Mouse (Mus musculus) heart, embryonic 10.5 days (tissue): ENCODE measurements at regions not wholly inside any gene's neighbourhood (a gene's known extent, or its start where the extent isn't known, plus 50 kb on each side); places are given as distances from the start of the nearest gene placed in this dataset.
A peak's percentile ranks its signal among the peaks of the same experiment; 100 is the strongest.
"Not testable (repeated sequence)": the region's sequence is repeated elsewhere in the genome, so short reads cannot be mapped to it uniquely, and the experiment has no call there.

Source experiments
- DNase-seq: peaks from one replicate; pipeline ENCODE4 v3.0.0-alpha.2; 2017; ENCODE audit warnings: low spot score
- H3K27ac ChIP-seq: fragments of 300-500 bp; sonication (generic); 2 replicates; pipeline ENCODE4 v1.5.1; 2016; ENCODE audit warnings: mild to moderate bottlenecking
- H3K27me3 ChIP-seq: fragments of 300-500 bp; sonication (generic); 2 replicates; pipeline ENCODE4 v1.6.1; 2016; ENCODE audit warnings: mild to moderate bottlenecking; ENCODE audit not compliant: poor library complexity, insufficient read depth, severe bottlenecking
- H3K36me3 ChIP-seq: fragments of 300-500 bp; sonication (generic); 2 replicates; pipeline ENCODE4 v1.6.1; 2016; ENCODE audit warnings: mild to moderate bottlenecking, moderate library complexity
- H3K4me1 ChIP-seq: fragments of 300-500 bp; sonication (generic); 2 replicates; pipeline ENCODE4 v1.6.1; 2016; ENCODE audit warnings: mild to moderate bottlenecking
- H3K4me3 ChIP-seq: fragments of 300-500 bp; sonication (generic); 2 replicates; pipeline ENCODE4 v1.5.1; 2016; ENCODE audit warnings: mild to moderate bottlenecking, moderate library complexity
- H3K9me3 ChIP-seq: fragments of 300-500 bp; sonication (generic); 2 replicates; pipeline ENCODE4 v1.6.1; 2016; ENCODE audit warnings: mild to moderate bottlenecking, moderate library complexity
- WGBS: fragments of 180-500 bp; shearing (Covaris S2); methylation state at CpG from one replicate; pipeline ENCODE4 v1.1.7; 2016; 5-methylcytosine and 5-hydroxymethylcytosine counted together

- Histone ChIP-seq H3K4me3 (peak overlapping the region; percentile 27; the same call in 1 of the 2 replicates), H3K27me3 (no peaks in the 10 kb centered on the region), H3K36me3 (peaks cover 52% of the 10 kb centered on the region), H3K27ac (peak overlapping the region; percentile 62; the same call in 1 of the 2 replicates), H3K4me1 (no peaks in the 10 kb centered on the region), H3K9me3 (no peaks in the 10 kb centered on the region)
- no peak for DNase-seq
- 57% methylated on average over 6 of the region's 6 CpGs for WGBS
Observed at GRCm38 (mm10) chrX:50597105-50597504, 168.8 kb upstream of the Olfr1324 start.

- H3K9me3 ChIP-seq, DNase-seq, H3K4me1 ChIP-seq, H3K27ac ChIP-seq, H3K27me3 ChIP-seq, H3K4me3 ChIP-seq: not testable (repeated sequence)
- peaks cover 58% of the 10 kb centered on the region for H3K36me3 ChIP-seq
- WGBS, result 77% methylated on average over 4 of the region's 4 CpGs
Observed at GRCm38 (mm10) chrX:50594976-50595375, 166.7 kb upstream of the Olfr1324 start.

GRCm38 (mm10) chrX:50591477-50591876, 163.2 kb upstream of the Olfr1324 start:
- no peak overlapping the region for H3K4me3 ChIP-seq
- H3K36me3 ChIP-seq, result peaks cover 43% of the 10 kb centered on the region
- H3K9me3 ChIP-seq, result no peaks in the 10 kb centered on the region
- no peak for DNase-seq
- no peaks in the 10 kb centered on the region for H3K27me3 ChIP-seq
- no peaks in the 10 kb centered on the region for H3K4me1 ChIP-seq
- no peak overlapping the region for H3K27ac ChIP-seq
- WGBS, result 55% methylated on average over 4 of the region's 4 CpGs

GRCm38 (mm10) chrX:50590673-50591341, 162.5 kb upstream of the Olfr1324 start:
- Histone ChIP-seq H3K4me3 (peak overlapping the region; percentile 18; the same call in 1 of the 2 replicates), H3K4me1 (no peaks in the 10 kb centered on the region), H3K9me3 (no peaks in the 10 kb centered on the region), H3K27me3 (no peaks in the 10 kb centered on the region), H3K27ac (no peak overlapping the region), H3K36me3 (peaks cover 43% of the 10 kb centered on the region)
- DNase-seq, result no peak
- 55% methylated on average over 8 of the region's 8 CpGs for WGBS

DNA sequence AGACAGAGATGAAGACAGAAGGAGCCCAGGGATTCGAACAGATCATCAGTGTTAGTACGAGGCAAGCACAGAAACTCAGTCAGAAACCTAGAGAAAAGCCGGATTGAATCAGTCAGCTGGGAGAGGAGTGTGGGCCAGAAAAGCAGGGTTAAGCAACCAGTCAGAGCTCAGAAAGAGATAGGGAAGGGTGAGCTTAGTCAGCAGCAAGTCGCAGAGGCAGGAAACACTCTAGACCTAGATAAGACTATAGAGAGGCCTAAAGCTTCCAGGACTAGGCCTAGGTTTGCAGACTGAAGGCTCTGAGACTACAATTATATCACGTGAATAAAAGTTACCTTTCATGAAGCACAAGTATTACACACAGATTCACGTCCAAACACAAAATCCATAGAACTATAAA, 160.6 kb upstream of the Olfr1324 start:
- DNase-seq, result no peak
- H3K27ac ChIP-seq, result no peak overlapping the region
- H3K4me1 ChIP-seq, result no peaks in the 10 kb centered on the region
- no peak overlapping the region for H3K4me3 ChIP-seq
- 79% methylated on average over 6 of the region's 6 CpGs for WGBS
- H3K36me3 ChIP-seq, result peaks cover 45% of the 10 kb centered on the region
- no peaks in the 10 kb centered on the region for H3K27me3 ChIP-seq
- no peaks in the 10 kb centered on the region for H3K9me3 ChIP-seq

GRCm38 (mm10) chrX:50583741-50584580, 155.7 kb upstream of the Olfr1324 start:
- Histone ChIP-seq H3K27ac (no peak overlapping the region), H3K4me1 (no peaks in the 10 kb centered on the region), H3K36me3 (peaks cover 30% of the 10 kb centered on the region), H3K9me3 (no peaks in the 10 kb centered on the region), H3K4me3 (no peak overlapping the region), H3K27me3 (no peaks in the 10 kb centered on the region)
- no peak for DNase-seq
- WGBS, result 68% methylated on average over 12 of the region's 12 CpGs

DNA sequence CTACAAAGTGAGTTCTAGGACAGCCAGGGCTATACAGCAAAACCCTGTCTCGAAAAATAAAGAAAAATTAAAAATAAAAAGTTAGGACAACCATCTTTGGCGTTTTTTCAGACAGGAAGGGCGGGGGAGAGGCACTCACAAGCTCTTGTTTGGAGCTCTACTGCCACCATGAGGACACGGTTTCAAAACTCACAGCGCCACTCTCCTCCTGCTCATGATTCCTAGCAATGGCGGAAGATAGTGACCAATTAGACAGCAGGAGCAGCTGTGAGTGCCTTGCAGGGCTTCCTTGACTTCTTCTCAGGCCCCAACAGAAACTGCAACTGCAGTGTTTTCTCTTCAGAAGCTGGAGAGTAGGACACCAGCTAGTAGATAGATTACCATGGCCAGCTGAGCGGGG, 151.9 kb upstream of the Olfr1324 start:
- Histone ChIP-seq H3K4me1 (no peaks in the 10 kb centered on the region), H3K4me3 (peak overlapping the region; percentile 15; the same call in 1 of the 2 replicates), H3K9me3 (no peaks in the 10 kb centered on the region), H3K27ac (peak overlapping the region; percentile 29; the same call in 1 of the 2 replicates), H3K27me3 (no peaks in the 10 kb centered on the region), H3K36me3 (peaks cover 37% of the 10 kb centered on the region)
- WGBS, result 49% methylated on average over 7 of the region's 7 CpGs
- DNase-seq, result no peak

DNA sequence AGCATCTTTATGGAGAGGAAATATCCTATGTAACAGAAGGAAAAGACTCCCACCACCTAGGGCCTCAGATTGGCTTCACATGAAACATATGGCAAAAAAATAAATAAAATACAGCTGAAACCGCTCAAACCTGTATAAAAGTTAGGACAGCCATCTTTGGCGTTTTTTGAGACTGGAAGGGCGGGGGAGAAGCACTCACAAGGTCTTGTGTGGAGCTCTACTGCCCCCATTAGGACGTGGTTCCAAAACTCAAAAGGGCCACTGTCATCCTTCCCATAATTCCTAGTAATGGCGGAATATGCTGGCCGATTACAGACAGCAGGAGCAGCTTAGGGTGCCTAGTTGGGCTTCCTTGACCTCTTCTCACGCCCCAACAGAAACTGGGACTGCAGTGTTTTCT, 148.5 kb upstream of the Olfr1324 start:
- DNase-seq, result no peak
- Histone ChIP-seq H3K27me3 (no peaks in the 10 kb centered on the region), H3K4me1 (no peaks in the 10 kb centered on the region), H3K36me3 (peaks cover 29% of the 10 kb centered on the region), H3K9me3 (no peaks in the 10 kb centered on the region), H3K4me3 (peak overlapping the region; percentile 27; the same call in 1 of the 2 replicates), H3K27ac (no peak overlapping the region)
- 66% methylated on average over 7 of the region's 7 CpGs for WGBS

- H3K4me1 ChIP-seq, H3K27ac ChIP-seq, H3K9me3 ChIP-seq, H3K27me3 ChIP-seq, DNase-seq: not testable (repeated sequence)
- 59% methylated on average over 14 of the region's 14 CpGs for WGBS
- Histone ChIP-seq H3K36me3 (peaks cover 31% of the 10 kb centered on the region), H3K4me3 (peak overlapping the region; percentile 19; the same call in 1 of the 2 replicates)
Observed at GRCm38 (mm10) chrX:50572191-50573095, 144.1 kb upstream of the Olfr1324 start.

DNA sequence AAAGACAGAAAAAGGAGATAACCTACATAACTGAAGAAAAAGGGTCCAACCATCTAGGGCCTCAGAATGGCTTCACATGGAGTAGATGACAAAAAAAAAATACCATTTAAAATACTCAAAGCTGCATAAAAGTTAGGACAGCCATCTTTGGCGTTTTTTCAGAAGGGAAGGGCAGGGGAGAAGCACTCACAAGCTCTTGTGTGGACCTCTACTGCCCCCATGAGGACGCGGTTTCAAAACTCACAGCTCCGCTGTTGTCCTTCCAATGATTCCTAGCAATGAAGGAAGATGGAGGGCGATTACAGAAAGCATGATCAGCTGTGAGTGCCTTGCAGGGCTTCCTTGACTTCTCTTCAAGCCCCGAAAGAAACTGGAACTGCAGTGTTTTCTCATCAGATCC, 140.8 kb upstream of the Olfr1324 start:
- Histone ChIP-seq H3K4me1 (no peaks in the 10 kb centered on the region), H3K36me3 (peaks cover 41% of the 10 kb centered on the region), H3K4me3 (no peak overlapping the region), H3K27ac (no peak overlapping the region), H3K9me3 (no peaks in the 10 kb centered on the region), H3K27me3 (no peaks in the 10 kb centered on the region)
- no peak for DNase-seq
- WGBS, result 58% methylated on average over 6 of the region's 6 CpGs

- Histone ChIP-seq H3K4me1 (no peaks in the 10 kb centered on the region), H3K36me3 (peaks cover 44% of the 10 kb centered on the region), H3K9me3 (no peaks in the 10 kb centered on the region), H3K4me3 (no peak overlapping the region), H3K27ac (no peak overlapping the region), H3K27me3 (no peaks in the 10 kb centered on the region)
- no peak for DNase-seq
- 48% methylated on average over 5 of the region's 5 CpGs for WGBS
Observed at GRCm38 (mm10) chrX:50566345-50566744, 138.0 kb upstream of the Olfr1324 start.

- not testable (repeated sequence) for H3K4me3 ChIP-seq, DNase-seq, H3K27me3 ChIP-seq, H3K4me1 ChIP-seq, H3K27ac ChIP-seq, H3K9me3 ChIP-seq
- H3K36me3 ChIP-seq, result peaks cover 41% of the 10 kb centered on the region
- WGBS, result 94% methylated on average over 5 of the region's 5 CpGs
Observed at GRCm38 (mm10) chrX:50565031-50565430, 136.7 kb upstream of the Olfr1324 start.
